Mouse (Mus musculus) lung, adult 2 months (tissue): ENCODE results near the gene Lmnb2.

Experiments used
- CTCF ChIP-seq: fragments of 200-500 bp; IDR thresholded peaks from 2 replicates; pipeline ENCODE4 v1.5.1; 2011; ENCODE audit warnings: mild to moderate bottlenecking, low read length, control low read depth; ENCODE audit not compliant: insufficient read depth
- POLR2A ChIP-seq: fragments of 200-500 bp; IDR thresholded peaks from 2 replicates; pipeline ENCODE4 v1.6.1; 2011; ENCODE audit warnings: low read depth, mild to moderate bottlenecking, control low read depth, low read length, borderline replicate concordance; ENCODE audit errors: extremely low read depth

- TF ChIP-seq CTCF (no peak), POLR2A (no peak)
Measured at GRCm38 (mm10) chr10:80958979-80959637, 41.1 kb upstream of the Lmnb2 start.
